Mouse (Mus musculus): ENCODE results near the gene Gsn.

- TF ChIP-seq CTCF (IDR thresholded peaks at IDR 0.05; ENCODE audit: insufficient read depth, low read length) (no peak), POLR2A (IDR thresholded peaks at IDR 0.05; ENCODE audit: borderline replicate concordance, extremely low read depth, low read depth, low read length) (no peak)
These were observed 49.4 kb upstream of the Gsn start for GRCm38 (mm10) chr2:35206761-35207160.
